Mouse (Mus musculus) cerebellum, postnatal 36 days (tissue): ENCODE measurements at regions not wholly inside any gene's neighbourhood (a gene's known extent, or its start where the extent isn't known, plus 50 kb on each side); places are given as distances from the start of the nearest gene placed in this dataset.

Experiments
- DNase-seq, 2 experiments: peaks; one replicate each; pipeline ENCODE4 v3.0.0; 2021 to 2022; ENCODE audit warnings: mixed read lengths in 2 of 2

- no peak for DNase-seq
These were observed 467.5 kb downstream of the 1700129C05Rik start for GRCm38 (mm10) chr14:58675146-58675545.

- DNase-seq, result no peak
These were observed 478.7 kb downstream of the 1700129C05Rik start for GRCm38 (mm10) chr14:58663946-58664345.

GRCm38 (mm10) chr14:58662601-58663000 is 480.1 kb downstream of the 1700129C05Rik start:
- DNase-seq, result no peak

GRCm38 (mm10) chr14:58661416-58661815 is 481.3 kb downstream of the 1700129C05Rik start:
- DNase-seq, result no peak

GRCm38 (mm10) chr14:58657263-58657662 is 485.4 kb downstream of the 1700129C05Rik start:
- DNase-seq, result no peak

- DNase-seq, result no peak
These were observed 485.8 kb downstream of the 1700129C05Rik start for GRCm38 (mm10) chr14:58656935-58657238.

- no peak for DNase-seq
These were observed 486.3 kb downstream of the 1700129C05Rik start for GRCm38 (mm10) chr14:58656212-58656934.

GRCm38 (mm10) chr14:58653026-58653425 is 489.7 kb downstream of the 1700129C05Rik start:
- DNase-seq, result no peak

- DNase-seq, result no peak
These were observed 490.7 kb downstream of the 1700129C05Rik start for GRCm38 (mm10) chr14:58652004-58652403.

- DNase-seq, result no peak
These were observed 491.5 kb downstream of the 1700129C05Rik start for GRCm38 (mm10) chr14:58651210-58651609.

GRCm38 (mm10) chr14:58638337-58638696 is 504.4 kb downstream of the 1700129C05Rik start:
- no peak for DNase-seq

GRCm38 (mm10) chr14:58637405-58638336 is 505.0 kb downstream of the 1700129C05Rik start:
- DNase-seq, result no peak

GRCm38 (mm10) chr14:58631221-58631620 is 511.5 kb downstream of the 1700129C05Rik start:
- no peak for DNase-seq

- DNase-seq, result peak; percentile 54 to 55
These were observed 514.4 kb downstream of the 1700129C05Rik start for GRCm38 (mm10) chr14:58628266-58628665.

- no peak for DNase-seq
These were observed 516.0 kb downstream of the 1700129C05Rik start for GRCm38 (mm10) chr14:58626506-58627256.

- DNase-seq, result no peak
These were observed 522.5 kb downstream of the 1700129C05Rik start for GRCm38 (mm10) chr14:58620186-58620585.

- no peak for DNase-seq
These were observed 525.0 kb downstream of the 1700129C05Rik start for GRCm38 (mm10) chr14:58617656-58618055.

GRCm38 (mm10) chr14:58608216-58608615 is 534.5 kb downstream of the 1700129C05Rik start:
- no peak for DNase-seq

GRCm38 (mm10) chr14:58607734-58608133 is 535.0 kb downstream of the 1700129C05Rik start:
- no peak for DNase-seq

GRCm38 (mm10) chr14:58605529-58605928 is 535.2 kb downstream of the Fgf9 start:
- DNase-seq, result no peak

GRCm38 (mm10) chr14:58598867-58599266 is 528.5 kb downstream of the Fgf9 start:
- DNase-seq, result peak in 1 of 2 experiments; percentile 4

GRCm38 (mm10) chr14:58597810-58598209 is 527.5 kb downstream of the Fgf9 start:
- no peak for DNase-seq

- DNase-seq, result peak in 1 of 2 experiments; percentile 9
These were observed 526.6 kb downstream of the Fgf9 start for GRCm38 (mm10) chr14:58596936-58597335.
